Mouse (Mus musculus): ENCODE data around the gene Samhd1. TPM values are rescaled to one million over a fixed set of nuclear protein-coding genes. Genes with fewer than 3 reads are reported as not detected.
"Not testable (repeated sequence)": the region's sequence is repeated elsewhere in the genome, so short reads cannot be mapped to it uniquely, and the experiment has no call there.

The Samhd1 gene
- polyA plus RNA-seq (2017; shearing (Covaris generic)) = 100 to 1,000 TPM; 574 to 641 TPM

- ATAC-seq = peak; percentile 60
These were observed at the start of gene Samhd1 for GRCm38 (mm10) chr2:157135014-157135413. Samhd1 (minus strand) TSS chr2:157135265.

GRCm38 (mm10) chr2:157178167-157178566 lies 43.1 kb upstream of the Samhd1 start:
- no peak for ATAC-seq

GRCm38 (mm10) chr2:157176248-157176647 lies 41.2 kb upstream of the Samhd1 start:
- no peak for ATAC-seq

GRCm38 (mm10) chr2:157174416-157174815 lies 39.4 kb upstream of the Samhd1 start:
- ATAC-seq = no peak

- ATAC-seq = no peak
These were observed 38.5 kb upstream of the Samhd1 start for GRCm38 (mm10) chr2:157173555-157173954.

GRCm38 (mm10) chr2:157172984-157173383 lies 37.9 kb upstream of the Samhd1 start:
- no peak for ATAC-seq

GRCm38 (mm10) chr2:157170626-157171025 lies 35.6 kb upstream of the Samhd1 start:
- ATAC-seq = no peak

GRCm38 (mm10) chr2:157170166-157170565 lies 35.1 kb upstream of the Samhd1 start:
- no peak for ATAC-seq

- no peak for ATAC-seq
These were observed 31.5 kb upstream of the Samhd1 start for GRCm38 (mm10) chr2:157166371-157167080.

- ATAC-seq = not testable (repeated sequence)
These were observed 30.5 kb upstream of the Samhd1 start for GRCm38 (mm10) chr2:157165312-157166224.

GRCm38 (mm10) chr2:157164101-157164500 lies 29.0 kb upstream of the Samhd1 start:
- ATAC-seq = no peak

GRCm38 (mm10) chr2:157156079-157156478 lies 21.0 kb upstream of the Samhd1 start:
- no peak for ATAC-seq

GRCm38 (mm10) chr2:157153235-157153634 lies 18.2 kb upstream of the Samhd1 start:
- no peak for ATAC-seq

- ATAC-seq = no peak
These were observed 13.4 kb upstream of the Samhd1 start for GRCm38 (mm10) chr2:157148417-157148816.

- peak; percentile 79 for ATAC-seq
These were observed 12.4 kb upstream of the Samhd1 start for GRCm38 (mm10) chr2:157147397-157148020.

GRCm38 (mm10) chr2:157145173-157145572 lies 10.1 kb upstream of the Samhd1 start:
- no peak for ATAC-seq

GRCm38 (mm10) chr2:157144132-157144531 lies 9.1 kb upstream of the Samhd1 start:
- ATAC-seq = no peak

- no peak for ATAC-seq
These were observed 6.9 kb upstream of the Samhd1 start for GRCm38 (mm10) chr2:157141962-157142361.

- ATAC-seq = no peak
These were observed 4.3 kb upstream of the Samhd1 start for GRCm38 (mm10) chr2:157139251-157139802.

GRCm38 (mm10) chr2:157138808-157139207 lies 3.7 kb upstream of the Samhd1 start:
- no peak for ATAC-seq

GRCm38 (mm10) chr2:157137959-157138731 lies 3.1 kb upstream of the Samhd1 start:
- peak; percentile 33 for ATAC-seq

GRCm38 (mm10) chr2:157136646-157137045 lies 1.6 kb upstream of the Samhd1 start:
- ATAC-seq = no peak
